Mouse (Mus musculus) adrenal gland, adult (tissue): ENCODE measurements around the gene Spns3.
"Not testable (repeated sequence)": the region's sequence is repeated elsewhere in the genome, so short reads cannot be mapped to it uniquely, and the experiment has no call there.

ENCODE experiments used
- DNase-seq, 2 experiments: peaks; one replicate each; pipeline ENCODE4 v3.0.0; 2022 to 2023; ENCODE audit warnings: low spot score in 1 of 2; ENCODE audit not compliant: inconsistent age in 2 of 2

Spns3 gene

GRCm38 (mm10) chr11:72558155-72558554 lies 7.8 kb upstream of the Spns3 start:
- peak in 1 of 2 experiments; percentile 58 for DNase-seq

- no peak for DNase-seq
Observed at GRCm38 (mm10) chr11:72556953-72557352, 6.6 kb upstream of the Spns3 start.

GRCm38 (mm10) chr11:72556470-72556869 lies 6.2 kb upstream of the Spns3 start:
- DNase-seq, result no peak

- no peak for DNase-seq
Observed at GRCm38 (mm10) chr11:72551531-72552105, 1.3 kb upstream of the Spns3 start.

GRCm38 (mm10) chr11:72547181-72547580 lies 3.1 kb downstream of the Spns3 start:
- DNase-seq, result no peak

- DNase-seq, result no peak
Observed at GRCm38 (mm10) chr11:72544716-72545115, 5.6 kb downstream of the Spns3 start.

GRCm38 (mm10) chr11:72543692-72544091 lies 6.6 kb downstream of the Spns3 start:
- not testable (repeated sequence) for DNase-seq

- no peak for DNase-seq
Observed at GRCm38 (mm10) chr11:72542586-72542985, 7.7 kb downstream of the Spns3 start.

GRCm38 (mm10) chr11:72541928-72542327 lies 8.4 kb downstream of the Spns3 start:
- DNase-seq, result no peak

GRCm38 (mm10) chr11:72540437-72540836 lies 9.9 kb downstream of the Spns3 start:
- peak; percentile 36 to 77 for DNase-seq

- no peak for DNase-seq
Observed at GRCm38 (mm10) chr11:72538811-72539210, 11.5 kb downstream of the Spns3 start.

GRCm38 (mm10) chr11:72538037-72538755 lies 12.1 kb downstream of the Spns3 start:
- DNase-seq, result peak; percentile 18 to 55

GRCm38 (mm10) chr11:72537503-72537902 lies 12.8 kb downstream of the Spns3 start:
- DNase-seq, result no peak

- no peak for DNase-seq
Observed at GRCm38 (mm10) chr11:72535519-72535918, 14.8 kb downstream of the Spns3 start.

- no peak for DNase-seq
Observed at GRCm38 (mm10) chr11:72532890-72533289, 17.4 kb downstream of the Spns3 start.

- no peak for DNase-seq
Observed at GRCm38 (mm10) chr11:72531632-72532031, 18.7 kb downstream of the Spns3 start.

- no peak for DNase-seq
Observed at GRCm38 (mm10) chr11:72531144-72531543, 19.2 kb downstream of the Spns3 start.

GRCm38 (mm10) chr11:72526190-72526589 lies 24.1 kb downstream of the Spns3 start:
- DNase-seq, result no peak

GRCm38 (mm10) chr11:72523711-72524110 lies 26.6 kb downstream of the Spns3 start:
- no peak for DNase-seq

- peak in 1 of 2 experiments; percentile 57 for DNase-seq
Observed at GRCm38 (mm10) chr11:72522616-72523041, 27.7 kb downstream of the Spns3 start.

GRCm38 (mm10) chr11:72521598-72522541 lies 28.4 kb downstream of the Spns3 start:
- DNase-seq, result peak in 1 of 2 experiments; percentile 44
